Mouse (Mus musculus) myocyte (in vitro differentiated cells): Measurements from ENCODE around the gene Timm8a1. TPM values are rescaled to one million over a fixed set of nuclear protein-coding genes. Genes with fewer than 3 reads are reported as not detected.
A peak's percentile ranks its signal among the peaks of the same experiment; 100 is the strongest.

Experiments used
- H3K27me3 ChIP-seq: one replicate; pipeline ENCODE4 v1.6.1; 2011; ENCODE audit not compliant: control insufficient read depth, insufficient read depth, insufficient read length
- H3K36me3 ChIP-seq: one replicate; pipeline ENCODE4 v1.6.1; 2011; ENCODE audit not compliant: control insufficient read depth, insufficient read depth
- H3K4me2 ChIP-seq: one replicate; pipeline ENCODE4 v1.6.1; 2011; ENCODE audit warnings: low read depth, control low read depth
- H3K4me3 ChIP-seq: one replicate; pipeline ENCODE4 v1.5.1; 2011; ENCODE audit warnings: mild to moderate bottlenecking, control low read depth, moderate library complexity
- H3K79me2 ChIP-seq: one replicate; pipeline ENCODE4 v1.6.1; 2011; ENCODE audit not compliant: control insufficient read depth, insufficient read depth
- H3ac ChIP-seq: one replicate; pipeline ENCODE4 v1.6.1; 2011; ENCODE audit not compliant: control insufficient read depth, insufficient read length
- CEBPB ChIP-seq: IDR thresholded peaks from 2 replicates; pipeline ENCODE4 v1.6.1; 2011; ENCODE audit warnings: mild to moderate bottlenecking, moderate library complexity; ENCODE audit not compliant: poor library complexity, insufficient read depth, severe bottlenecking
- E2F4 ChIP-seq: IDR thresholded peaks from one replicate; pipeline ENCODE4 v1.6.1; 2011; ENCODE audit warnings: mild to moderate bottlenecking, control low read depth, moderate library complexity; ENCODE audit not compliant: insufficient read depth
- MAX ChIP-seq: IDR thresholded peaks from one replicate; pipeline ENCODE4 v1.6.1; 2011; ENCODE audit warnings: low read depth, mild to moderate bottlenecking, control low read depth
- MYOD1 ChIP-seq, 3 experiments: IDR thresholded peaks; one replicate each; pipeline ENCODE4 v1.6.1; 2011; ENCODE audit warnings: control low read depth in 2 of 3, low read depth in 2 of 3, mild to moderate bottlenecking in 2 of 3, moderate library complexity in 1 of 3; ENCODE audit not compliant: insufficient read length in 2 of 3, control insufficient read depth in 1 of 3
- MYOG ChIP-seq, 3 experiments: IDR thresholded peaks; one replicate each; pipeline ENCODE4 v1.6.1; 2011; ENCODE audit warnings: control low read depth in 2 of 3, low read depth in 2 of 3, mild to moderate bottlenecking in 2 of 3; ENCODE audit not compliant: insufficient read length in 2 of 3, control insufficient read depth in 1 of 3, insufficient read depth in 1 of 3
- POLR2A ChIP-seq: IDR thresholded peaks from one replicate; pipeline ENCODE4 v1.6.1; 2011; ENCODE audit warnings: low read depth, mild to moderate bottlenecking, control low read depth, moderate library complexity; ENCODE audit not compliant: insufficient read length
- POLR2AphosphoS2 ChIP-seq: IDR thresholded peaks from one replicate; pipeline ENCODE4 v1.6.1; 2011; ENCODE audit warnings: low read depth, control low read depth; ENCODE audit not compliant: insufficient read length
- REST ChIP-seq: IDR thresholded peaks from one replicate; pipeline ENCODE4 v1.6.1; 2011; ENCODE audit warnings: mild to moderate bottlenecking, control low read depth, moderate library complexity; ENCODE audit not compliant: insufficient read depth, insufficient read length
- SRF ChIP-seq: IDR thresholded peaks from one replicate; pipeline ENCODE4 v1.6.1; 2011; ENCODE audit warnings: low read depth; ENCODE audit not compliant: control insufficient read depth, insufficient read length
- TCF12 ChIP-seq: IDR thresholded peaks from one replicate; pipeline ENCODE4 v1.6.1; 2011; ENCODE audit warnings: mild to moderate bottlenecking, control low read depth; ENCODE audit not compliant: poor library complexity, insufficient read depth, severe bottlenecking
- TCF3 ChIP-seq: IDR thresholded peaks from one replicate; pipeline ENCODE4 v1.6.1; 2011; ENCODE audit warnings: low read depth, control low read depth; ENCODE audit not compliant: insufficient read length
- USF1 ChIP-seq: IDR thresholded peaks from one replicate; pipeline ENCODE4 v1.6.1; 2011; ENCODE audit warnings: low read depth, mild to moderate bottlenecking, control low read depth, moderate library complexity
- polyA plus RNA-seq: library from polyadenylated mRNA; unstranded; fragments of >200 nt; fragmentation: generic; extraction: Trizol; gene quantifications from one replicate; pipeline ENCODE4 v1.2.1, GENCODE M21; 2012; ENCODE audit warnings: missing spikeins

The Timm8a1 gene
- polyA plus RNA-seq = 24.1 TPM

DNA sequence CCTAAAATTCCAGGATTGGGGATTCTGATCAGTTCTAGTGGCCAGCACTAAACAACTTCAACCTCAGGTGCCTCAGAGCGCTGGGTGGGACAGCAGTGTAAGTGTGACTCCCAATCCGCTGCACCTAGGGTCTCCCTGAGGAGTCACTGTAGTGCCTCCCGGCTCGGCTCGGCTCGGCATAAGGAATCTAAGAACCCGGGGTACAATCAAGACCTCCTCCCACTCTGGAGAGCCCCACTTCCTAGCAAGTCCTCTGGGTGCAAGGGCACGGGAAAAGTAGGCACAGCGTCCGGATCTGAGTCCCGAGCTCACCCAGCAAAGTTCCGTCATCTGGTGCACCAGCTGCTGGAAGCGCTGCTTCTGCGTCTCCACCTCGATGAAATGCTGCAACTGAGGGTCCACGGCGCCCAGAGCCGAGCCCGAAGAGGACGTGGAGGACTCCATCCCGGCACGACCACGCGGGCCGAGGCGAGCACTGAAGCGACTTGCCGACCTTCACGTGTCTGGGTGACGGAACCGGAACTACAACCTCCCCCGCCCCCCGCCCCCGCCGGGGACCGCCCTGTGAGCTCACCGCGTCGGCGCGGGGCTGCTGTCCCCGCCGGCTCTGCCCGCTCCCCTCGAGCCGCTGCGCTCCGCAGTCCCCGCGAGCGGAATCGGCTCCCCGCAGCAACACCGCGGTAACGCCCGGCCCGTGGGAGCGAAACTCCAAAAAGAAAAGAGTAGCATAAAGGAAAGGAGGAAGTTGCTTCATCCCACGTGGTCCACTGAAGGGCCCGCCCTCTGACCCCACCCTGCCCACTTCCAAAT, at the start of gene Timm8a1:
TSS of gene Timm8a1 (minus strand) at position 721 of the 810 bp plus-strand sequence.
- Histone ChIP-seq H3K36me3 (no peaks in the 10 kb centered on the region), H3K4me3 (peak within 1 kb of the TSS; percentile 66), H3ac (peak within 1 kb of the TSS; percentile 89), H3K27me3 (no peaks in the 10 kb centered on the region), H3K79me2 (peaks cover 24% of the 10 kb centered on the region), H3K4me2 (peak within 1 kb of the TSS; percentile 62)
- no peak for TF ChIP-seq MAX
- TF ChIP-seq E2F4 = peak; percentile 53
- no peak for TF ChIP-seq SRF
- TF ChIP-seq CEBPB = no peak
- no peak for TF ChIP-seq TCF3
- TF ChIP-seq POLR2AphosphoS2 = no peak
- no peak for TF ChIP-seq MYOD1 (IDR thresholded peaks at IDR 0.05; ENCODE audit: control insufficient read depth in 1 of 3, insufficient read length in 2 of 3, low read depth in 2 of 3)
- peak; percentile 46 for TF ChIP-seq POLR2A
- no peak for TF ChIP-seq TCF12
- peak; percentile 61 for TF ChIP-seq USF1
- no peak for TF ChIP-seq REST
- no peak for TF ChIP-seq MYOG (IDR thresholded peaks at IDR 0.05; ENCODE audit: control insufficient read depth in 1 of 3, insufficient read depth in 1 of 3, insufficient read length in 2 of 3, low read depth in 2 of 3)

DNA sequence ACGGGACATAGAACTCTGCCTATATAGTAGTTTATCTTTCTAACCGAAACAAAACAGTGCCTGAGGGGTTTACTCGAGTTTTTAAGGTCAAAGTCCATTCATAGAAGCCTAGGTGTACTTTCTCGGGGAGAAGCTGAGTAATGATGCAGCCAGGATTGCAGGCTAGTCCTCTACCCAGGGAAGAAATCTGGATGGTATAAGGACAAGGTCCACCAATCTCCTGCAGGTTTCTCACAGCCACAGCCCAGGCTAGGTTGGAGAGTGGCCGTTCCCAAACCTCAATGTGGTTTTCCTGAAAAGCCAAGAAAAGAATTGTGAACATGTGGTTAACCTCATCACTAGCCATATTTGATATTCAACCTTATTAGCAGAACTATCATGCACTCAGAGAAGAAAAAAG, 48.2 kb upstream of the Timm8a1 start:
- Histone ChIP-seq H3K4me2 (no peak overlapping the region), H3K79me2 (peaks cover 19% of the 10 kb centered on the region), H3K27me3 (no peaks in the 10 kb centered on the region), H3ac (no peak overlapping the region), H3K36me3 (peaks cover 7% of the 10 kb centered on the region), H3K4me3 (no peak overlapping the region)
- no peak for TF ChIP-seq CEBPB
- TF ChIP-seq USF1 = no peak
- TF ChIP-seq MYOG (IDR thresholded peaks at IDR 0.05; ENCODE audit: control insufficient read depth in 1 of 3, insufficient read depth in 1 of 3, insufficient read length in 2 of 3, low read depth in 2 of 3) = no peak
- TF ChIP-seq POLR2A = no peak
- TF ChIP-seq POLR2AphosphoS2 = peak; percentile 48
- TF ChIP-seq E2F4 = no peak

DNA sequence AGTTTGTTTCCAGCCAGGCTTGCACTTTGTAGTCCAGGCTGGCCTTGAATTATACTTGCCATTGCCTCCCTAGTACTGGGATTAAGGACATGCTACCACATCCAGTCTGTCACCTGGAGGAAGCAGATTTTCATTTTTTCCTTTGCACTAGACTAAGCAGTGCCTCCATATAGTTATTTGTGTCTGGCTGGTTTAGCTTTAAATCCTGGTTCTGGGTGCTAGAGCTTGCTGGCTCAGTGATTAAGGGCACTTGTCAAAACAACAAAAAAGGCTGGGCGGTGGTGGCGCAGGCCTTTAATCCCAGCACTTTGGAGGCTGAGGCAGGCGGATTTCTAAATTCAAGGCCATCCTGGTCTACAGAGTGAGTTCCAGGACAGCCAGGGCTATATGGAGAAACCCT, 47.3 kb upstream of the Timm8a1 start:
- peaks cover 7% of the 10 kb centered on the region for H3K36me3 ChIP-seq
- H3ac ChIP-seq = no peak overlapping the region
- peaks cover 19% of the 10 kb centered on the region for H3K79me2 ChIP-seq
- no peaks in the 10 kb centered on the region for H3K27me3 ChIP-seq
- no peak overlapping the region for H3K4me2 ChIP-seq
- H3K4me3 ChIP-seq = no peak overlapping the region
- TF ChIP-seq TCF12 = no peak
- no peak for TF ChIP-seq TCF3
- TF ChIP-seq USF1 = no peak
- TF ChIP-seq E2F4 = no peak
- TF ChIP-seq SRF = no peak
- no peak for TF ChIP-seq CEBPB
- TF ChIP-seq POLR2AphosphoS2 = no peak
- TF ChIP-seq MYOG (IDR thresholded peaks at IDR 0.05; ENCODE audit: control insufficient read depth in 1 of 3, insufficient read depth in 1 of 3, insufficient read length in 2 of 3, low read depth in 2 of 3) = no peak
- no peak for TF ChIP-seq REST
- TF ChIP-seq MYOD1 (IDR thresholded peaks at IDR 0.05; ENCODE audit: control insufficient read depth in 1 of 3, insufficient read length in 2 of 3, low read depth in 2 of 3) = no peak
- no peak for TF ChIP-seq POLR2A
- TF ChIP-seq MAX = no peak

DNA sequence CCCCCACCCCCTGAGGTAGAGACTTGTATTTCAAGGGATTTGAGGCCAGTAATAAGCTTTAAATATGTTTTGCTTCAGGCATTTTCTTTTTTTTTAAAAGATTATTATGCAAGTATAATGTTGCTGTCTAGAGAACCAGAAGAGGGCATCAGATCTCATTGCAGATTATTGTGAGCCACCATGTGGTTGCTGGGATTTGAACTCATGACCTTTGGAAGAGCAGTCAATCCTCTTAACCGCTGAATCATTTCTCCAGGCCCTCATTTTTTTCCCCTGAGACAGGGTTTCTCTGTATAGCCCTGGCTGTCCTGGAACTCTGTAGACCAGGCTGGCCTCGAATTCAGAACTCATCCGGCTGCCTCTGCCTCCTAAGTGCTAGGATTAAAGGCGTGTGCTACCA, 46.6 kb upstream of the Timm8a1 start:
- Histone ChIP-seq H3K79me2 (peaks cover 19% of the 10 kb centered on the region), H3K36me3 (peaks cover 7% of the 10 kb centered on the region), H3K27me3 (no peaks in the 10 kb centered on the region), H3K4me2 (no peak overlapping the region), H3K4me3 (no peak overlapping the region), H3ac (no peak overlapping the region)
- TF ChIP-seq TCF12 = no peak
- TF ChIP-seq CEBPB = no peak
- no peak for TF ChIP-seq POLR2A
- no peak for TF ChIP-seq REST
- no peak for TF ChIP-seq MYOD1 (IDR thresholded peaks at IDR 0.05; ENCODE audit: control insufficient read depth in 1 of 3, insufficient read length in 2 of 3, low read depth in 2 of 3)
- no peak for TF ChIP-seq TCF3
- no peak for TF ChIP-seq MAX
- TF ChIP-seq SRF = no peak
- TF ChIP-seq POLR2AphosphoS2 = no peak
- no peak for TF ChIP-seq MYOG (IDR thresholded peaks at IDR 0.05; ENCODE audit: control insufficient read depth in 1 of 3, insufficient read depth in 1 of 3, insufficient read length in 2 of 3, low read depth in 2 of 3)
- TF ChIP-seq USF1 = no peak
